In genomic region chr19:18774085-18774484, GRCm38 (mm10) we compare ENCODE assay signal across 23 mouse cellular contexts. TPM values are rescaled to one million over a fixed set of nuclear protein-coding genes. Genes with fewer than 3 reads are reported as not detected.
DNase-seq lines count a peak whose midpoint lies in the region; ATAC-seq and TF ChIP-seq lines count a peak whose summit lies in the region.
"Had no signal": no experiment of that assay in that cellular context is flagged by ENCODE, and none has a peak within 500 bp of the region (broad histone marks: within the 10 kb centered on the region; RNA-seq: fewer than 3 reads in every experiment).

No protein-coding gene starts in this region.

- 0 out of 2 replicates have a peak, but pooled peaks have one; percentile 28 for ATAC-seq in kidney, embryonic 14.5 days (ENCODE audit: low FRiP score, low TSS enrichment)
- ATAC-seq in lung, postnatal 0 days = peak; percentile 80
- ATAC-seq: CD4-positive, CD25-positive, alpha-beta regulatory T cell, adult 4 months; forebrain, embryonic 15.5 days had no signal

- H3K4me1 ChIP-seq in kidney, embryonic 14.5 days (ENCODE audit: control insufficient read depth, insufficient read depth, low read length) = no peaks in the 10 kb centered on the region
- H3K4me1 ChIP-seq in lung, postnatal 0 days (ENCODE audit: insufficient read depth, low read depth, low read length) = no peaks in the 10 kb centered on the region
- H3K4me1 ChIP-seq: embryonic facial prominence, embryonic 12.5 days; forebrain, embryonic 15.5 days; heart, embryonic 10.5 days; hindbrain, embryonic 12.5 days had no signal

- H3K27ac ChIP-seq in kidney, embryonic 14.5 days (ENCODE audit: low read depth, low read length) = no peak overlapping the region
- H3K27ac ChIP-seq in lung, postnatal 0 days (ENCODE audit: low read length) = 0 out of 2 replicates have a peak overlapping the region, but pooled peaks have one; percentile 54
- H3K27ac ChIP-seq: embryonic facial prominence, embryonic 12.5 days; forebrain, embryonic 15.5 days; heart, embryonic 10.5 days; hindbrain, embryonic 12.5 days had no signal

- no peaks in the 10 kb centered on the region for H3K36me3 ChIP-seq in kidney, embryonic 14.5 days (ENCODE audit: control insufficient read depth, insufficient read depth, low read length)
- no peaks in the 10 kb centered on the region for H3K36me3 ChIP-seq in lung, postnatal 0 days (ENCODE audit: insufficient read depth, low read length)
- H3K36me3 ChIP-seq: embryonic facial prominence, embryonic 12.5 days; forebrain, embryonic 15.5 days; G1E; heart, embryonic 10.5 days; hindbrain, embryonic 12.5 days had no signal

- no peak overlapping the region for H3K4me2 ChIP-seq in kidney, embryonic 14.5 days (replicated peaks; ENCODE audit: low read depth, low read length)
- H3K4me2 ChIP-seq in lung, postnatal 0 days (replicated peaks; ENCODE audit: low read depth, low read length) = no peak overlapping the region
- H3K4me2 ChIP-seq: embryonic facial prominence, embryonic 12.5 days; forebrain, embryonic 15.5 days; hindbrain, embryonic 12.5 days had no signal

- no peak for DNase-seq in kidney, postnatal 4 days
- DNase-seq in lung, postnatal 0 days (ENCODE audit: low spot score) = peak; percentile 57
- DNase-seq in lung, postnatal 14 days = peak; percentile 22
- DNase-seq in yolk sac, embryonic 10.5 days (ENCODE audit: low spot score) = peak; percentile 16
- DNase-seq in testis, postnatal 14 days (ENCODE audit: low spot score) = no peak
- no peak for DNase-seq in cerebellum, postnatal 14 days
- DNase-seq: adrenal gland, adult 8-10 months; adrenal gland, postnatal 36 days; B cell, adult 2 months; cerebellum, adult 11 months; cerebellum, adult 8-10 months; cerebellum, postnatal 25 days; gastrocnemius, postnatal 10 days; heart, adult 18-20 months; heart, postnatal 10 days; heart, postnatal 4 days had no signal

- no peak overlapping the region for H3K4me3 ChIP-seq in kidney, embryonic 14.5 days (ENCODE audit: low read length)
- H3K4me3 ChIP-seq in lung, postnatal 0 days (ENCODE audit: low read depth, low read length) = no peak overlapping the region
- H3K4me3 ChIP-seq: embryonic facial prominence, embryonic 12.5 days; forebrain, embryonic 15.5 days; heart, embryonic 10.5 days; hindbrain, embryonic 12.5 days had no signal

- peak; percentile 73 for TF ChIP-seq EP300 in lung, postnatal 0 days (IDR thresholded peaks at IDR 0.05)

- H3K27me3 ChIP-seq in kidney, embryonic 14.5 days (ENCODE audit: control insufficient read depth, insufficient read depth, low read length) = no peaks in the 10 kb centered on the region
- no peaks in the 10 kb centered on the region for H3K27me3 ChIP-seq in lung, postnatal 0 days (replicated peaks; ENCODE audit: insufficient read depth, low read length)
- H3K27me3 ChIP-seq: embryonic facial prominence, embryonic 12.5 days; forebrain, embryonic 15.5 days; hindbrain, embryonic 12.5 days had no signal

- H3K9me3 ChIP-seq in kidney, embryonic 14.5 days (ENCODE audit: control insufficient read depth, low read length) = no peaks in the 10 kb centered on the region
- H3K9me3 ChIP-seq in lung, postnatal 0 days (ENCODE audit: low read length) = no peaks in the 10 kb centered on the region
- H3K9me3 ChIP-seq: embryonic facial prominence, embryonic 12.5 days; forebrain, embryonic 15.5 days; G1E; heart, embryonic 10.5 days; hindbrain, embryonic 12.5 days had no signal

- no peak for TF ChIP-seq CTCF in lung, postnatal 0 days (IDR thresholded peaks at IDR 0.05)

- WGBS in kidney, embryonic 14.5 days = 18% methylated on average over 1 of the region's 1 CpGs
- WGBS in lung, postnatal 0 days = 27% methylated on average over 1 of the region's 1 CpGs

- H3K9ac ChIP-seq in kidney, embryonic 14.5 days (ENCODE audit: low read depth, low read length) = no peak overlapping the region
- H3K9ac ChIP-seq in lung, postnatal 0 days (replicated peaks; ENCODE audit: low read depth) = no peak overlapping the region
- H3K9ac ChIP-seq: embryonic facial prominence, embryonic 12.5 days; forebrain, embryonic 15.5 days; hindbrain, embryonic 12.5 days had no signal

RNA-seq across cellular contexts. Expression of gene Trpm6, which starts 24.3 kb away (rescaled TPM):
- 0.33 and 0.61 TPM in 2 replicates for polyA plus RNA-seq in kidney, embryonic 14.5 days (2014; fragmentation: Nextera tagmentation; extraction: Ambion mirVana)
- 4.5 and 5.7 TPM in 2 replicates for polyA plus RNA-seq in lung, postnatal 0 days (2015; fragmentation: Nextera tagmentation; extraction: Ambion mirVana)
- polyA plus RNA-seq: G1E had no signal

Comparison
In these comparisons a context has a peak if more than half of its experiments do, and no peak if none do; other contexts are left out.
1. DNase-seq: peak in lung, postnatal 0 days (single experiment), lung, postnatal 14 days (single experiment) and yolk sac, embryonic 10.5 days (single experiment); none in kidney, postnatal 4 days (0 of 2), testis, postnatal 14 days (single experiment) and cerebellum, postnatal 14 days (0 of 2).